Mouse (Mus musculus): ENCODE results near the gene Svbp.

- no peak for TF ChIP-seq CTCF (conservative IDR thresholded peaks at IDR 0.05 in 1 of 2, IDR thresholded peaks at IDR 0.05 in 1 of 2; ENCODE audit: low read depth in 2 of 2, low read length in 2 of 2)
- TF ChIP-seq TCF12 (IDR thresholded peaks at IDR 0.05; ENCODE audit: low read depth, low read length) = no peak
- no peak for TF ChIP-seq POLR2AphosphoS2 (IDR thresholded peaks at IDR 0.05; ENCODE audit: low read depth, low read length)
These were observed 53.4 kb downstream of the Svbp start for GRCm38 (mm10) chr4:119248407-119248965.

Measured in CH12.LX (cell line).